9 mouse cellular contexts compared by ENCODE assay signal in the genomic region with DNA sequence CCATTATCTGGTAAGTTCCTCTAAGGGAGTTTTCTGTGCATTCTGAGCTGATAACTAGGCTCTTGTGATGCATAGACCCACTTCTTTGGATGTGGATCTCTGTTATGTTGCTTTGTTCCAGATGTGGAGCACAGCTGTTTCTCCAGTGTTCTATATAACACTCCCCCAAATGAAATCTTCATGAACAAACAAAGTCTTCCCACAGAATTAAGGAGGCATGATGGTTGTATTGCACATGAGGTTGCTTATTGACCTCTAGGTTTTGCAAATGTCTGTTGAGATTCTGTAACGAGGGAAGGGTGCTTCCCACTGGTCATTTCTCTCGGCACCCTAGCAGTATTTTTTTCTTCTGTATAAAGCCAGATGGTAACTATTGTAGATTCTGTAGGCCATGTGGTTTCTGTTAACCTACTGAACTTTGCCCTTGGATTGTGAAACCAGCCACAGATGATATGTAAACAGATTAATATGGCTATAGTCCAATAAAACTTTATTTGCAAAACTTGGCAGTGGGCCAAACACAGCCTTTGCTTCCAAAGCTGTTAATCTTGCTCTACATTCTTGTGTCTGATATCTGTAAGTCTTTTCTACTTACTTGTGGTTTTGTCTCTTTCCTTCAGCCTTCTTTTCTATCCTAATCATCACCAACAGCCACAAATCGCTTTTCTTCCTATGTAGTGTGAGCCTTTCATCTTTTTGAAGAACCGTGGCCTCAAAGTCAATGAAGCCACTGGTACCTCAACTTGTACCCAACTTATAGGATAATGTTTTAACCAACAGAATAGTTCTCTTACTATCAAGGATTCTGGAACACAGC.
A peak's percentile ranks its signal among the peaks of the same experiment; 100 is the strongest.
DNase-seq lines count a peak whose midpoint lies in the region; ATAC-seq and TF ChIP-seq lines count a peak whose summit lies in the region.
"Had no signal": no experiment of that assay in that cellular context is flagged by ENCODE, and none has a peak within 500 bp of the region (broad histone marks: within the 10 kb centered on the region; RNA-seq: fewer than 3 reads in every experiment).

No protein-coding gene starts in this region.

- TF ChIP-seq POLR2A in thymus, adult 2 months (IDR thresholded peaks at IDR 0.05; ENCODE audit: control insufficient read depth, extremely low read depth, insufficient read depth, low read length, poor library complexity), result no peak

- H3K9me3 ChIP-seq in midbrain, embryonic 14.5 days (ENCODE audit: control insufficient read depth, low read length), result no peaks in the 10 kb centered on the region
- no peaks in the 10 kb centered on the region for H3K9me3 ChIP-seq in midbrain, embryonic 13.5 days
- H3K9me3 ChIP-seq in heart, postnatal 0 days (replicated peaks; ENCODE audit: control insufficient read depth, low read length), result no peaks in the 10 kb centered on the region
- H3K9me3 ChIP-seq in limb, embryonic 13.5 days, result no peaks in the 10 kb centered on the region
- no peaks in the 10 kb centered on the region for H3K9me3 ChIP-seq in neural tube, embryonic 15.5 days (replicated peaks)
- H3K9me3 ChIP-seq: liver, embryonic 13.5 days had no signal

- no peak overlapping the region for H3K9ac ChIP-seq in midbrain, embryonic 14.5 days (replicated peaks; ENCODE audit: low read length)
- H3K9ac ChIP-seq in midbrain, embryonic 13.5 days (replicated peaks), result no peak overlapping the region
- H3K9ac ChIP-seq in heart, postnatal 0 days (replicated peaks; ENCODE audit: low read depth, low read length), result no peak overlapping the region
- no peak overlapping the region for H3K9ac ChIP-seq in limb, embryonic 13.5 days
- no peak overlapping the region for H3K9ac ChIP-seq in neural tube, embryonic 15.5 days (replicated peaks)
- H3K9ac ChIP-seq: liver, embryonic 13.5 days had no signal

- ATAC-seq in midbrain, embryonic 14.5 days (ENCODE audit: low FRiP score, low TSS enrichment), result no peak
- ATAC-seq in midbrain, embryonic 13.5 days, result no peak
- ATAC-seq in heart, postnatal 0 days (ENCODE audit: insufficient read depth, low read depth), result peak; percentile 36; the same call in 1 of the 2 replicates
- peak; percentile 80; the same call in 1 of the 2 replicates for ATAC-seq in limb, embryonic 13.5 days (ENCODE audit: low FRiP score, low read depth)
- ATAC-seq in frontal cortex, adult (ENCODE audit: low TSS enrichment), result no peak
- ATAC-seq in neural tube, embryonic 15.5 days (ENCODE audit: low FRiP score), result no peak

- peak; percentile 16 for DNase-seq in midbrain, embryonic 14.5 days
- peak; percentile 28 for DNase-seq in heart, postnatal 0 days (ENCODE audit: low spot score)
- peak; percentile 71 for DNase-seq in urinary bladder, postnatal 14 days (ENCODE audit: low spot score)
- DNase-seq in thymus, adult 2 months, result no peak
- DNase-seq: liver, embryonic 13.5 days had no signal

- 0 out of 2 replicates have a peak, but pooled peaks cover 5% of the 10 kb centered on the region for H3K4me1 ChIP-seq in midbrain, embryonic 14.5 days (ENCODE audit: control insufficient read depth, insufficient read depth, low read length)
- peaks cover 7% of the 10 kb centered on the region; the same call in 1 of the 2 replicates for H3K4me1 ChIP-seq in midbrain, embryonic 13.5 days (replicated peaks)
- peaks cover 15% of the 10 kb centered on the region; the same call in 1 of the 2 replicates for H3K4me1 ChIP-seq in heart, postnatal 0 days (ENCODE audit: control insufficient read depth, insufficient read depth)
- H3K4me1 ChIP-seq in limb, embryonic 13.5 days, result peaks cover 11% of the 10 kb centered on the region
- H3K4me1 ChIP-seq in neural tube, embryonic 15.5 days, result peaks cover 7% of the 10 kb centered on the region; the same call in 1 of the 2 replicates
- no peaks in the 10 kb centered on the region for H3K4me1 ChIP-seq in thymus, adult 2 months (replicated peaks; ENCODE audit: control insufficient read depth, insufficient read depth, low read length)
- H3K4me1 ChIP-seq: liver, embryonic 13.5 days had no signal

- H3K36me3 ChIP-seq in midbrain, embryonic 14.5 days (ENCODE audit: control insufficient read depth, insufficient read depth, low read length), result no peaks in the 10 kb centered on the region
- H3K36me3 ChIP-seq in midbrain, embryonic 13.5 days, result no peaks in the 10 kb centered on the region
- H3K36me3 ChIP-seq in heart, postnatal 0 days (replicated peaks; ENCODE audit: control insufficient read depth, insufficient read depth, low read length), result no peaks in the 10 kb centered on the region
- no peaks in the 10 kb centered on the region for H3K36me3 ChIP-seq in limb, embryonic 13.5 days
- no peaks in the 10 kb centered on the region for H3K36me3 ChIP-seq in neural tube, embryonic 15.5 days
- H3K36me3 ChIP-seq in thymus, adult 2 months (ENCODE audit: control insufficient read depth, insufficient read depth, low read length), result no peaks in the 10 kb centered on the region
- H3K36me3 ChIP-seq: liver, embryonic 13.5 days had no signal

- no peak overlapping the region for H3K4me2 ChIP-seq in midbrain, embryonic 14.5 days (ENCODE audit: low read length)
- H3K4me2 ChIP-seq in midbrain, embryonic 13.5 days (replicated peaks), result no peak overlapping the region
- H3K4me2 ChIP-seq in heart, postnatal 0 days (ENCODE audit: low read depth, low read length), result no peak overlapping the region
- no peak overlapping the region for H3K4me2 ChIP-seq in limb, embryonic 13.5 days (replicated peaks)
- H3K4me2 ChIP-seq in neural tube, embryonic 15.5 days, result no peak overlapping the region
- H3K4me2 ChIP-seq: liver, embryonic 13.5 days had no signal

- 89% methylated on average over 4 of the region's 4 CpGs for WGBS in midbrain, embryonic 14.5 days
- WGBS in midbrain, embryonic 13.5 days, result 80% methylated on average over 4 of the region's 4 CpGs
- 47% methylated on average over 4 of the region's 4 CpGs for WGBS in heart, postnatal 0 days
- WGBS in limb, embryonic 13.5 days, result 24% methylated on average over 4 of the region's 4 CpGs
- 81% methylated on average over 4 of the region's 4 CpGs for WGBS in neural tube, embryonic 15.5 days
- 69% methylated on average over 4 of the region's 4 CpGs for WGBS in thymus, adult 2 months

- TF ChIP-seq EP300 in heart, postnatal 0 days (IDR thresholded peaks at IDR 0.05; ENCODE audit: low read depth), result no peak; the same call in 1 of the 2 replicates

- no peaks in the 10 kb centered on the region for H3K27me3 ChIP-seq in midbrain, embryonic 14.5 days (ENCODE audit: control insufficient read depth, insufficient read depth, low read length)
- H3K27me3 ChIP-seq in midbrain, embryonic 13.5 days, result no peaks in the 10 kb centered on the region
- no peaks in the 10 kb centered on the region for H3K27me3 ChIP-seq in heart, postnatal 0 days (ENCODE audit: control insufficient read depth, insufficient read depth, low read length)
- no peaks in the 10 kb centered on the region for H3K27me3 ChIP-seq in limb, embryonic 13.5 days
- no peaks in the 10 kb centered on the region for H3K27me3 ChIP-seq in neural tube, embryonic 15.5 days (replicated peaks)
- no peaks in the 10 kb centered on the region for H3K27me3 ChIP-seq in thymus, adult 2 months (ENCODE audit: control insufficient read depth, insufficient read depth, low read length)
- H3K27me3 ChIP-seq: liver, embryonic 13.5 days had no signal

- TF ChIP-seq CTCF in heart, postnatal 0 days (IDR thresholded peaks at IDR 0.05; ENCODE audit: low read depth), result no peak
- TF ChIP-seq CTCF in thymus, adult 2 months (IDR thresholded peaks at IDR 0.05; ENCODE audit: borderline replicate concordance, control insufficient read depth, extremely low read depth, insufficient read depth, low read length, poor library complexity), result no peak

- no peak overlapping the region for H3K27ac ChIP-seq in midbrain, embryonic 14.5 days (replicated peaks; ENCODE audit: low read depth, low read length)
- no peak overlapping the region for H3K27ac ChIP-seq in midbrain, embryonic 13.5 days
- 0 out of 2 replicates have a peak overlapping the region, but pooled peaks have one; percentile 20 for H3K27ac ChIP-seq in heart, postnatal 0 days (ENCODE audit: low read depth)
- H3K27ac ChIP-seq in limb, embryonic 13.5 days, result no peak overlapping the region
- no peak overlapping the region for H3K27ac ChIP-seq in neural tube, embryonic 15.5 days (replicated peaks)
- H3K27ac ChIP-seq in thymus, adult 2 months (ENCODE audit: control insufficient read depth, insufficient read depth, low read length), result no peak overlapping the region
- H3K27ac ChIP-seq: liver, embryonic 13.5 days had no signal

- no peak overlapping the region for H3K4me3 ChIP-seq in midbrain, embryonic 14.5 days (replicated peaks; ENCODE audit: low read depth, low read length)
- no peak overlapping the region for H3K4me3 ChIP-seq in midbrain, embryonic 13.5 days (replicated peaks)
- no peak overlapping the region for H3K4me3 ChIP-seq in heart, postnatal 0 days (ENCODE audit: low read depth, low read length)
- H3K4me3 ChIP-seq in limb, embryonic 13.5 days, result no peak overlapping the region
- no peak overlapping the region for H3K4me3 ChIP-seq in neural tube, embryonic 15.5 days (replicated peaks)
- H3K4me3 ChIP-seq in thymus, adult 2 months (ENCODE audit: control insufficient read depth, insufficient read depth, low read length), result no peak overlapping the region
- H3K4me3 ChIP-seq: liver, embryonic 13.5 days had no signal

Comparison
In these comparisons a context has a peak if more than half of its experiments do, and no peak if none do; other contexts are left out.
1. ATAC-seq: peak in heart, postnatal 0 days (single experiment) and limb, embryonic 13.5 days (single experiment); none in midbrain, embryonic 14.5 days (single experiment), midbrain, embryonic 13.5 days (single experiment), frontal cortex, adult (single experiment) and neural tube, embryonic 15.5 days (single experiment).